Mouse (Mus musculus) heart, postnatal 0 days (tissue): ENCODE results near the gene Thada.

Source experiments
- CTCF ChIP-seq: IDR thresholded peaks from 2 replicates; pipeline ENCODE4 v1.5.1; 2016; ENCODE audit warnings: antibody characterized with exemption, control low read depth, low read depth
- EP300 ChIP-seq: IDR thresholded peaks from 2 replicates; pipeline ENCODE4 v1.6.1; 2016; ENCODE audit warnings: antibody characterized with exemption, low read depth

DNA sequence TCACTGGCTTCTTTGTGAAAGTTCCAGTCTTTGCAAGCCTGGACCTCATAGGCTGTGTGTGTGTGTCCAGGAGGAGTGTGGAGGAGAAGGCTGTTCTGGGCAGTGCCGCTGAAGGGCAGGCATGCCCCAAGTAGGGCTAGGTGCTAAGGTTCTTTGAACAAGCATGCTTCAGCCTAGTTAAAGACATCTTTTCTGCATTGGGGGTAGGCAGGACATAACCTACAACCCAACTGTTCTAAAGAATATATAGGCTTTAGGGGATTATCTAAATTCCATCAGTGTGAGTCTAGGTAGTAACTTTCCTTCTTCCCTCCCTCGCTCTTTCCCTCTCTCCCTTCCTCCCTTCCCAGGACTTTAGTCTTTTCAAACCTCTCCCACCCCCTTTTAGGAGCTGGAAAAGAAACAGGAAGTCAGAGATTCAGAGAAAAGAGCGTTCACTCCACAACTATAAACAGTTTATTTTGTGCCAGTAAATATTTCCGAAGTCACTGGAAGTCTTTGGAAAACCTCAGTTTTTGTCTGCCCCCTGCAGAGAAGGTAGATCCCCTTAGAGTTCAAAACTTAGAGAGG lies 46.6 kb upstream of the Thada start:
- TF ChIP-seq CTCF (no peak), EP300 (no peak)
